Mouse (Mus musculus): Measurements from ENCODE around the gene Myh8. TPM values are rescaled to one million over a fixed set of nuclear protein-coding genes. Genes with fewer than 3 reads are reported as not detected.

The Myh8 gene
- polyA plus RNA-seq, 1 experiment = 10.4 TPM

DNA sequence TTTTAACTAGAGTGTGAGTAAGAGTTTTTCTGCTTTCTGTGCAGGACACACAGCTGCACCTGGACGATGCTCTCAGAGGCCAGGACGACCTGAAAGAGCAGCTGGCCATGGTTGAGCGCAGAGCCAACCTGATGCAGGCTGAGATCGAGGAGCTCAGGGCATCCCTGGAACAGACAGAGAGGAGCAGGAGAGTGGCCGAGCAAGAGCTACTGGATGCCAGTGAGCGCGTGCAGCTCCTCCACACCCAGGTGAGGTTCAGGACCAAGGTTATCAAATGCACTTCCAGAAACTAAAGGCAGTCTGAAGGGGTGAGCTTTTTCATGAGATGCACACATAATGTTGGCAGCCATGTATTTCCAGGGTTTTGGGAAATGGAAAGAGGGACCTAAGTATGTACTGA is 19.9 kb upstream of the Myh8 start:
- TF ChIP-seq USF1 (IDR thresholded peaks at IDR 0.05; ENCODE audit: low read depth) (no peak), TCF12 (IDR thresholded peaks at IDR 0.05; ENCODE audit: insufficient read depth, poor library complexity, severe bottlenecking) (no peak), MYOD1 (IDR thresholded peaks at IDR 0.05; ENCODE audit: control insufficient read depth in 1 of 3, insufficient read length in 2 of 3, low read depth in 2 of 3) (no peak), SRF (IDR thresholded peaks at IDR 0.05; ENCODE audit: control insufficient read depth, insufficient read length, low read depth) (no peak), POLR2A (IDR thresholded peaks at IDR 0.05; ENCODE audit: insufficient read length, low read depth) (no peak), E2F4 (IDR thresholded peaks at IDR 0.05; ENCODE audit: insufficient read depth) (no peak), TCF3 (IDR thresholded peaks at IDR 0.05; ENCODE audit: insufficient read length, low read depth) (no peak), CEBPB (IDR thresholded peaks at IDR 0.05; ENCODE audit: insufficient read depth, poor library complexity, severe bottlenecking) (no peak), REST (IDR thresholded peaks at IDR 0.05; ENCODE audit: insufficient read depth, insufficient read length) (no peak), MYOG (IDR thresholded peaks at IDR 0.05; ENCODE audit: control insufficient read depth in 1 of 3, insufficient read depth in 1 of 3, insufficient read length in 2 of 3, low read depth in 2 of 3) (no peak)
- H3ac ChIP-seq (ENCODE audit: control insufficient read depth, insufficient read length) = no peak overlapping the region
- H3K4me2 ChIP-seq (ENCODE audit: low read depth) = no peak overlapping the region
- no peaks in the 10 kb centered on the region for H3K36me3 ChIP-seq (ENCODE audit: control insufficient read depth, insufficient read depth)
- no peaks in the 10 kb centered on the region for H3K79me2 ChIP-seq (ENCODE audit: control insufficient read depth, insufficient read depth)
- no peaks in the 10 kb centered on the region for H3K27me3 ChIP-seq (ENCODE audit: control insufficient read depth, insufficient read depth, insufficient read length)
- H3K4me3 ChIP-seq = no peak overlapping the region

DNA sequence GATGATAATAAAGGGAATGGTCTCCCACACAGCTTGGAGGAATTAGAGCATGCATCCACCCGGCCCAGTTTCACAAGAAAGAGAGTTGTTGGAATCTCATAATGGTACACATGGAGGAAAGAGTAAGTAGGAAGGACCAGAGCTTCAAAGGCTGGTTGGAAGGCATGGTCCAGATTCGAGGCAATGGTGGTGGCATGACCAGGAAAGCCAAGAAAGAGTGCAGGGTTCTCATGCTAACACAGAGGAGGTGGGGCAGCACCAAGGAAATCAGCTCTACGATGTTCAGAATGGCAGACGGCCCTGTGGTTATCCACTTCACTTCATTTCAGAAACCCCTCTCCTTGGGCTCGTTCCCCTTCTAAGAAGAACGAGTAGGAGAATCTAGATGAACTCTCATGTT is 16.0 kb upstream of the Myh8 start:
- no peaks in the 10 kb centered on the region for H3K27me3 ChIP-seq (ENCODE audit: control insufficient read depth, insufficient read depth, insufficient read length)

GRCm38 (mm10) chr11:67293440-67293839 is 16.5 kb downstream of the Myh8 start:
- no peak overlapping the region for H3ac ChIP-seq (ENCODE audit: control insufficient read depth, insufficient read length)
- no peaks in the 10 kb centered on the region for H3K79me2 ChIP-seq (ENCODE audit: control insufficient read depth, insufficient read depth)
- H3K36me3 ChIP-seq (ENCODE audit: control insufficient read depth, insufficient read depth) = no peaks in the 10 kb centered on the region
- H3K4me2 ChIP-seq (ENCODE audit: low read depth) = no peak overlapping the region
- H3K4me3 ChIP-seq = no peak overlapping the region
- H3K27me3 ChIP-seq (ENCODE audit: control insufficient read depth, insufficient read depth, insufficient read length) = no peaks in the 10 kb centered on the region
- TF ChIP-seq REST (IDR thresholded peaks at IDR 0.05; ENCODE audit: insufficient read depth, insufficient read length) (no peak), MYOG (IDR thresholded peaks at IDR 0.05; ENCODE audit: control insufficient read depth in 1 of 3, insufficient read depth in 1 of 3, insufficient read length in 2 of 3, low read depth in 2 of 3) (no peak), POLR2A (IDR thresholded peaks at IDR 0.05; ENCODE audit: insufficient read length, low read depth) (no peak), USF1 (IDR thresholded peaks at IDR 0.05; ENCODE audit: low read depth) (no peak), POLR2AphosphoS2 (IDR thresholded peaks at IDR 0.05; ENCODE audit: insufficient read length, low read depth) (no peak), TCF3 (IDR thresholded peaks at IDR 0.05; ENCODE audit: insufficient read length, low read depth) (no peak), SRF (IDR thresholded peaks at IDR 0.05; ENCODE audit: control insufficient read depth, insufficient read length, low read depth) (no peak), CEBPB (IDR thresholded peaks at IDR 0.05; ENCODE audit: insufficient read depth, poor library complexity, severe bottlenecking) (no peak), MAX (IDR thresholded peaks at IDR 0.05; ENCODE audit: low read depth) (no peak), TCF12 (IDR thresholded peaks at IDR 0.05; ENCODE audit: insufficient read depth, poor library complexity, severe bottlenecking) (no peak), E2F4 (IDR thresholded peaks at IDR 0.05; ENCODE audit: insufficient read depth) (no peak), MYOD1 (IDR thresholded peaks at IDR 0.05; ENCODE audit: control insufficient read depth in 1 of 3, insufficient read length in 2 of 3, low read depth in 2 of 3) (no peak)

More for the DNA sequence above, 16.0 kb upstream of the Myh8 start:
- no peaks in the 10 kb centered on the region for H3K36me3 ChIP-seq (ENCODE audit: control insufficient read depth, insufficient read depth)
- H3K4me3 ChIP-seq = no peak overlapping the region
- H3ac ChIP-seq (ENCODE audit: control insufficient read depth, insufficient read length) = no peak overlapping the region
- no peaks in the 10 kb centered on the region for H3K79me2 ChIP-seq (ENCODE audit: control insufficient read depth, insufficient read depth)
- TF ChIP-seq MAX (IDR thresholded peaks at IDR 0.05; ENCODE audit: low read depth) (no peak), CEBPB (IDR thresholded peaks at IDR 0.05; ENCODE audit: insufficient read depth, poor library complexity, severe bottlenecking) (no peak), USF1 (IDR thresholded peaks at IDR 0.05; ENCODE audit: low read depth) (no peak), SRF (IDR thresholded peaks at IDR 0.05; ENCODE audit: control insufficient read depth, insufficient read length, low read depth) (no peak), E2F4 (IDR thresholded peaks at IDR 0.05; ENCODE audit: insufficient read depth) (no peak)
- H3K4me2 ChIP-seq (ENCODE audit: low read depth) = no peak overlapping the region

DNA sequence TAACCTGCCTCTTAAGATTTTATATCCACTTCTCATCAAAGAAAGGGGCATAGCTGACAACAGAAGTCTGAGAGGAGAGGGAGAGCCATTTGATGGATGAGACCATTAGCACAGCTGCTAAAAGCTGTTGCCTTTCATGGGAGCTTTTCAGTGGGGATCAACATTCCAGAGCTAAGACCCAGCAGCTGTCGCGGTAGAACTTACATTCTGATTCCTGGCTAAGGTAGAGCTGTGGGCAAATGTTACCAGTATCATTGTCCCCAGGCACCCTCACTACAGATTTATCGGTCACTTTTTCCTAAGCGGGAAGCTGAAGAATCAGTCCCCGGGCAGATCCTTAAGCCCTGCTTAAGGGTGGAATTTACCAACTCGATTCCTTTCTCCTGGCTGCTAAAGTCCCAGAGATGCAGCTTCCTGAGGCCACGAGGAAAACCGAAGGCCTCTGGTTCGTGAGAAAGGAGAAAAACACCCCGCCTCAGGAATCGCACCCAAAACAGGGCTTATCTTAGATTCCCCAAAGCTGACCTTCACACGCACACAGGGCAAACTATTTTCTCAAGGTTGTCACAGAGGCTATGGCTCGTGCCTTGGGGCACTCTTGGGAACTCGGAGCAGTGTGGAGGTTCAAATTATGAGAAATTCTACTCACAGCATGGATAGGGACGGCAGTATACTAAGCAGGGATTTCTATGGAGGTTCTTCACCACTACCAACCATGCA is 37.0 kb downstream of the Myh8 start:
- H3K27me3 ChIP-seq (ENCODE audit: control insufficient read depth, insufficient read depth, insufficient read length) = no peaks in the 10 kb centered on the region

More for the DNA sequence above, 37.0 kb downstream of the Myh8 start:
- no peaks in the 10 kb centered on the region for H3K36me3 ChIP-seq (ENCODE audit: control insufficient read depth, insufficient read depth)
- H3K4me3 ChIP-seq = no peak overlapping the region
- H3K4me2 ChIP-seq (ENCODE audit: low read depth) = peak overlapping the region; percentile 26
- TF ChIP-seq MAX (IDR thresholded peaks at IDR 0.05; ENCODE audit: low read depth) (no peak), MYOG (IDR thresholded peaks at IDR 0.05; ENCODE audit: control insufficient read depth in 1 of 3, insufficient read depth in 1 of 3, insufficient read length in 2 of 3, low read depth in 2 of 3) (peak in 2 of 3 experiments; percentile 55 to 66), POLR2AphosphoS2 (IDR thresholded peaks at IDR 0.05; ENCODE audit: insufficient read length, low read depth) (no peak), E2F4 (IDR thresholded peaks at IDR 0.05; ENCODE audit: insufficient read depth) (no peak), TCF3 (IDR thresholded peaks at IDR 0.05; ENCODE audit: insufficient read length, low read depth) (peak; percentile 10), SRF (IDR thresholded peaks at IDR 0.05; ENCODE audit: control insufficient read depth, insufficient read length, low read depth) (no peak), USF1 (IDR thresholded peaks at IDR 0.05; ENCODE audit: low read depth) (no peak), CEBPB (IDR thresholded peaks at IDR 0.05; ENCODE audit: insufficient read depth, poor library complexity, severe bottlenecking) (no peak), MYOD1 (IDR thresholded peaks at IDR 0.05; ENCODE audit: control insufficient read depth in 1 of 3, insufficient read length in 2 of 3, low read depth in 2 of 3) (peak in 2 of 3 experiments; percentile 49 to 81), REST (IDR thresholded peaks at IDR 0.05; ENCODE audit: insufficient read depth, insufficient read length) (no peak), POLR2A (IDR thresholded peaks at IDR 0.05; ENCODE audit: insufficient read length, low read depth) (no peak), TCF12 (IDR thresholded peaks at IDR 0.05; ENCODE audit: insufficient read depth, poor library complexity, severe bottlenecking) (peak; percentile 56)
- no peaks in the 10 kb centered on the region for H3K79me2 ChIP-seq (ENCODE audit: control insufficient read depth, insufficient read depth)
- no peak overlapping the region for H3ac ChIP-seq (ENCODE audit: control insufficient read depth, insufficient read length)

Measured in myocyte (in vitro differentiated cells).